Mouse (Mus musculus) kidney, embryonic 14.5 days (tissue): ENCODE results near the gene Ap2m1. TPM values are rescaled to one million over a fixed set of nuclear protein-coding genes. Genes with fewer than 3 reads are reported as not detected.

ENCODE experiments used
- ATAC-seq: fragments of 200-750 bp; cut with Nextera tagmentation; 2 replicates; pipeline ENCODE4 v1.8.0; 2017; ENCODE audit warnings: moderate number of reproducible peaks, mild to moderate bottlenecking, moderate TSS enrichment, moderate library complexity; ENCODE audit not compliant: low FRiP score, low TSS enrichment
- H3K27ac ChIP-seq: fragments of 300-500 bp; sonication (generic); 2 replicates; pipeline ENCODE4 v1.5.1; 2014; ENCODE audit warnings: low read depth, mild to moderate bottlenecking, low read length, moderate library complexity, mixed read lengths
- H3K27me3 ChIP-seq: fragments of 300-500 bp; sonication (generic); 2 replicates; pipeline ENCODE4 v1.6.1; 2014; ENCODE audit warnings: mild to moderate bottlenecking, low read length; ENCODE audit not compliant: control insufficient read depth, insufficient read depth
- H3K36me3 ChIP-seq: fragments of 300-500 bp; sonication (generic); 2 replicates; pipeline ENCODE4 v1.6.1; 2014; ENCODE audit warnings: low read length, mixed read lengths; ENCODE audit not compliant: control insufficient read depth, insufficient read depth
- H3K4me1 ChIP-seq: fragments of 300-500 bp; sonication (generic); 2 replicates; pipeline ENCODE4 v1.6.1; 2014; ENCODE audit warnings: low read length, mixed read lengths; ENCODE audit not compliant: control insufficient read depth, insufficient read depth
- H3K4me2 ChIP-seq: fragments of 300-500 bp; sonication (generic); replicated peaks from 2 replicates; pipeline ENCODE4 v1.6.1; 2014; ENCODE audit warnings: low read depth, mild to moderate bottlenecking, low read length
- H3K4me3 ChIP-seq: fragments of 300-500 bp; sonication (generic); 2 replicates; pipeline ENCODE4 v1.5.1; 2014; ENCODE audit warnings: mild to moderate bottlenecking, low read length
- H3K9ac ChIP-seq: fragments of 300-500 bp; sonication (generic); 2 replicates; pipeline ENCODE4 v1.6.1; 2014; ENCODE audit warnings: low read depth, mild to moderate bottlenecking, low read length, moderate library complexity
- H3K9me3 ChIP-seq: fragments of 300-500 bp; sonication (generic); 2 replicates; pipeline ENCODE4 v1.6.1; 2016; ENCODE audit warnings: low read length; ENCODE audit not compliant: control insufficient read depth
- WGBS: fragments of 180-500 bp; shearing (Covaris S2); extraction: QIAGEN DNeasy Blood & Tissue Kit; methylation state at CpG from one replicate; pipeline ENCODE4 v1.1.7; 2014; 5-methylcytosine and 5-hydroxymethylcytosine counted together
- polyA plus RNA-seq: library from polyadenylated mRNA; unstranded; fragments of >200 nt; fragmentation: Nextera tagmentation; extraction: Ambion mirVana; gene quantifications from 2 replicates; pipeline ENCODE4 v1.2.1, GENCODE M21; 2014

Ap2m1 gene
- polyA plus RNA-seq, 1 experiment from 2014 or later, result 607 TPM

DNA sequence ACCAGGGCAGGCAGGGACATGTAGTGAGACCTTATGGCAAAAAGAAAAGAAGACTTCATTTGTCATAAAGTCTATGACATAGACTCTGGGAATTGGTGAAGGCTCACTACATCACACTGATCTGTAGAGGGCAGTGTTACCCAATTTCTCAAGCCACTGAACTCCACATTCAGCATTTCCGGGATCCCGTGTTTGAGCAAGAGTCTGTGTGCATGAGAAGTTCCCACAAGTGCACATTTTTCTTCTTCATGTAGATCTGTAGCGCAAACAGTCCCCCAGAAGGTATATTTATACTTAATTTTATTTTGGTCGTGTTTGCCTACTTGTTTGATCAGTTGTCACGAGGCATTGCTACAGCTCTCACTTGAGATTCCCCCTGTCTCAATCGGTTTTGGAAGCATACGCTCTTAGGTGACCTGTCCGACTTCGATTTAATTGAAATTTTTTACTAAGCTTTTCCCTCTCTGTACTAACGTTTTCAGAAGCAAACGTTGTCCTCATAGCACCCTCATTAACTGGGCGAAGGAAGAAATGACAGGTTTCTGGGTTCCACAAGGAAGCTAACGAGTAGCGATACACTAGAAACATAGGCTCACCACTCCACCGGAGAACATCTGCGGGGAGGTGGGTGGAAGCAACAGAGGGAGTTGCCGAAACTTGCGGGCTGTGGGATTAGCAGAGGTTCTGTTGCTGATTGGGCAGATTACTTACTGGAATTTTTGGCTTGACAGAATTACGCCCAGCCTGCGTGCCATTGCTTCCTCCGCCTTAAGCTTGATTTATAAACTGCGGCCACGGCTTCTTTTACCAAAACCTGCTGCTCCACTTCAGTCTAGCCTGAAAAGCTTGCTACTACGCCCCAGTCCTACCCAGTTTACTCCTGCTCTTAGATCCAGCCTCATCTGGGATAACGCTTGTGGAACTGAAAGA is 38.3 kb upstream of the Ap2m1 start:
- H3K9ac ChIP-seq, result peak overlapping the region; percentile 42; the same call in 1 of the 2 replicates
- H3K4me3 ChIP-seq, result peak overlapping the region; percentile 29
- H3K4me1 ChIP-seq, result 0 out of 2 replicates have a peak, but pooled peaks cover 4% of the 10 kb centered on the region
- WGBS, result 15% methylated on average over 25 of the region's 25 CpGs
- no peaks in the 10 kb centered on the region for H3K9me3 ChIP-seq
- H3K27me3 ChIP-seq, result no peaks in the 10 kb centered on the region
- 0 out of 2 replicates have a peak, but pooled peaks have one; percentile 16 for ATAC-seq
- H3K27ac ChIP-seq, result no peak overlapping the region
- peaks cover 15% of the 10 kb centered on the region for H3K36me3 ChIP-seq
- peak overlapping the region; percentile 53 for H3K4me2 ChIP-seq

GRCm38 (mm10) chr16:20497980-20498676 is 37.1 kb upstream of the Ap2m1 start:
- H3K4me1 ChIP-seq, result 0 out of 2 replicates have a peak, but pooled peaks cover 4% of the 10 kb centered on the region
- 7% methylated on average over 16 of the region's 16 CpGs for WGBS
- no peaks in the 10 kb centered on the region for H3K9me3 ChIP-seq
- H3K4me2 ChIP-seq, result peak overlapping the region; percentile 62
- peak overlapping the region; percentile 25; the same call in 1 of the 2 replicates for H3K27ac ChIP-seq
- peaks cover 27% of the 10 kb centered on the region for H3K36me3 ChIP-seq
- peak overlapping the region; percentile 94; the same call in 1 of the 2 replicates for H3K9ac ChIP-seq
- no peak for ATAC-seq
- no peaks in the 10 kb centered on the region for H3K27me3 ChIP-seq
- peak overlapping the region; percentile 95 for H3K4me3 ChIP-seq

GRCm38 (mm10) chr16:20498677-20499475 is 36.4 kb upstream of the Ap2m1 start, which contains the start of gene Eif2b5:
Gene Eif2b5 (plus strand): TSS chr16:20498817.
- H3K9ac ChIP-seq, result peak within 1 kb of the TSS; percentile 94
- H3K4me3 ChIP-seq, result peak within 1 kb of the TSS; percentile 95
- peak; percentile 96 for ATAC-seq
- no peaks in the 10 kb centered on the region for H3K27me3 ChIP-seq
- under 1% methylated on average over 49 of the region's 49 CpGs for WGBS
- H3K27ac ChIP-seq, result peak within 1 kb of the TSS; percentile 25; the same call in 1 of the 2 replicates
- H3K4me2 ChIP-seq, result peak within 1 kb of the TSS; percentile 62
- H3K9me3 ChIP-seq, result no peaks in the 10 kb centered on the region
- peaks cover 34% of the 10 kb centered on the region for H3K36me3 ChIP-seq
- 0 out of 2 replicates have a peak, but pooled peaks cover 4% of the 10 kb centered on the region for H3K4me1 ChIP-seq

- no peaks in the 10 kb centered on the region for H3K4me1 ChIP-seq
- no peak overlapping the region for H3K27ac ChIP-seq
- no peak overlapping the region for H3K4me2 ChIP-seq
- 85% methylated on average over 8 of the region's 8 CpGs for WGBS
- H3K4me3 ChIP-seq, result no peak overlapping the region
- H3K27me3 ChIP-seq, result no peaks in the 10 kb centered on the region
- H3K9ac ChIP-seq, result no peak overlapping the region
- H3K36me3 ChIP-seq, result peaks cover 98% of the 10 kb centered on the region
- H3K9me3 ChIP-seq, result no peaks in the 10 kb centered on the region
- no peak for ATAC-seq
Measured at GRCm38 (mm10) chr16:20506000-20506399, 29.3 kb upstream of the Ap2m1 start.

GRCm38 (mm10) chr16:20509349-20509748 is 25.9 kb upstream of the Ap2m1 start:
- Histone ChIP-seq H3K4me3 (no peak overlapping the region), H3K9me3 (no peaks in the 10 kb centered on the region), H3K4me2 (no peak overlapping the region), H3K36me3 (peaks cover 71% of the 10 kb centered on the region), H3K27me3 (no peaks in the 10 kb centered on the region), H3K9ac (no peak overlapping the region), H3K27ac (no peak overlapping the region), H3K4me1 (no peaks in the 10 kb centered on the region)
- WGBS, result 81% methylated on average over 3 of the region's 3 CpGs
- 0 out of 2 replicates have a peak, but pooled peaks have one; percentile 41 for ATAC-seq

- no peak overlapping the region for H3K4me3 ChIP-seq
- H3K27ac ChIP-seq, result no peak overlapping the region
- WGBS, result 86% methylated on average over 7 of the region's 7 CpGs
- no peak overlapping the region for H3K4me2 ChIP-seq
- no peaks in the 10 kb centered on the region for H3K4me1 ChIP-seq
- no peak for ATAC-seq
- H3K9ac ChIP-seq, result no peak overlapping the region
- peaks cover 51% of the 10 kb centered on the region for H3K36me3 ChIP-seq
- no peaks in the 10 kb centered on the region for H3K9me3 ChIP-seq
- H3K27me3 ChIP-seq, result no peaks in the 10 kb centered on the region
Measured at GRCm38 (mm10) chr16:20511277-20511847, 23.9 kb upstream of the Ap2m1 start.

GRCm38 (mm10) chr16:20516032-20516431 is 19.2 kb upstream of the Ap2m1 start:
- peak overlapping the region; percentile 83 for H3K4me3 ChIP-seq
- H3K27me3 ChIP-seq, result no peaks in the 10 kb centered on the region
- H3K9me3 ChIP-seq, result no peaks in the 10 kb centered on the region
- peak overlapping the region; percentile 96 for H3K9ac ChIP-seq
- peaks cover 19% of the 10 kb centered on the region for H3K36me3 ChIP-seq
- H3K4me1 ChIP-seq, result peaks cover 9% of the 10 kb centered on the region
- peak overlapping the region; percentile 39; the same call in 1 of the 2 replicates for H3K27ac ChIP-seq
- peak overlapping the region; percentile 58 for H3K4me2 ChIP-seq
- no peak for ATAC-seq

- Histone ChIP-seq H3K4me3 (peak within 1 kb of the TSS; percentile 83), H3K36me3 (peaks cover 18% of the 10 kb centered on the region; the same call in 1 of the 2 replicates), H3K4me2 (peak within 1 kb of the TSS; percentile 77), H3K4me1 (peaks cover 9% of the 10 kb centered on the region), H3K27me3 (no peaks in the 10 kb centered on the region), H3K9me3 (no peaks in the 10 kb centered on the region), H3K9ac (peak within 1 kb of the TSS; percentile 96), H3K27ac (peak within 1 kb of the TSS; percentile 90)
- peak; percentile 98 for ATAC-seq
- under 1% methylated on average over 55 of the region's 55 CpGs for WGBS
Measured at GRCm38 (mm10) chr16:20516726-20517201, 18.5 kb upstream of the Ap2m1 start, which contains the start of gene Dvl3. Gene Dvl3 (plus strand): TSS chr16:20516982.
